Mouse (Mus musculus): ENCODE measurements around the gene F7.

- TF ChIP-seq CTCF (conservative IDR thresholded peaks at IDR 0.05; ENCODE audit: low read length) (no peak), NANOG (IDR thresholded peaks at IDR 0.05; ENCODE audit: borderline replicate concordance, low read length) (no peak)
Measured at GRCm38 (mm10) chr8:12996831-12997275, 29.0 kb upstream of the F7 start.

All from E14TG2a.4 (cell line).